Mouse (Mus musculus) limb, embryonic 12.5 days (tissue): ENCODE data around the gene Pard3b. TPM values are rescaled to one million over a fixed set of nuclear protein-coding genes. Genes with fewer than 3 reads are reported as not detected.
A peak's percentile ranks its signal among the peaks of the same experiment; 100 is the strongest.

Experiments used
- ATAC-seq: fragments of 200-750 bp; cut with Nextera tagmentation; 2 replicates; pipeline ENCODE4 v1.8.0; 2017; ENCODE audit warnings: low read depth, moderate TSS enrichment; ENCODE audit not compliant: insufficient number of reproducible peaks, insufficient read depth, low FRiP score, low TSS enrichment
- H3K27ac ChIP-seq: fragments of 300-500 bp; sonication (generic); 2 replicates; pipeline ENCODE4 v1.5.1; 2016; ENCODE audit warnings: mild to moderate bottlenecking, moderate library complexity
- H3K27me3 ChIP-seq: fragments of 300-500 bp; sonication (generic); 2 replicates; pipeline ENCODE4 v1.6.1; 2016; ENCODE audit warnings: mild to moderate bottlenecking, moderate library complexity
- H3K36me3 ChIP-seq: fragments of 300-500 bp; sonication (generic); 2 replicates; pipeline ENCODE4 v1.6.1; 2016; ENCODE audit warnings: mild to moderate bottlenecking, moderate library complexity
- H3K4me1 ChIP-seq: fragments of 300-500 bp; sonication (generic); replicated peaks from 2 replicates; pipeline ENCODE4 v1.6.1; 2016
- H3K4me2 ChIP-seq: fragments of 300-500 bp; sonication (generic); 2 replicates; pipeline ENCODE4 v1.6.1; 2016; ENCODE audit warnings: mild to moderate bottlenecking, moderate library complexity
- H3K4me3 ChIP-seq: fragments of 300-500 bp; sonication (generic); replicated peaks from 2 replicates; pipeline ENCODE4 v1.5.1; 2016; ENCODE audit warnings: mild to moderate bottlenecking
- H3K9ac ChIP-seq: fragments of 300-500 bp; sonication (generic); replicated peaks from 2 replicates; pipeline ENCODE4 v1.6.1; 2016; ENCODE audit warnings: mild to moderate bottlenecking, moderate library complexity
- H3K9me3 ChIP-seq: fragments of 300-500 bp; sonication (generic); 2 replicates; pipeline ENCODE4 v1.6.1; 2016; ENCODE audit warnings: mild to moderate bottlenecking, moderate library complexity
- WGBS: fragments of 180-500 bp; shearing (Covaris S2); methylation state at CpG from one replicate; pipeline ENCODE4 v1.1.7; 2016; 5-methylcytosine and 5-hydroxymethylcytosine counted together
- polyA plus RNA-seq: library from polyadenylated mRNA; unstranded; fragments of >200 nt; fragmentation: Nextera tagmentation; extraction: Ambion mirVana; gene quantifications from 2 replicates; pipeline ENCODE4 v1.2.1, GENCODE M21; 2016

Gene Pard3b
- polyA plus RNA-seq, 1 experiment from 2014 or later = 20.0 TPM

- 42% methylated on average over 4 of the region's 4 CpGs for WGBS
- Histone ChIP-seq H3K4me2 (no peak overlapping the region), H3K27ac (peak overlapping the region; percentile 18; the same call in 1 of the 2 replicates), H3K9ac (no peak overlapping the region), H3K9me3 (no peaks in the 10 kb centered on the region), H3K27me3 (no peaks in the 10 kb centered on the region), H3K36me3 (no peaks in the 10 kb centered on the region), H3K4me1 (peaks cover 20% of the 10 kb centered on the region), H3K4me3 (no peak overlapping the region)
- ATAC-seq = no peak
These were observed 296.1 kb downstream of the Pard3b start for GRCm38 (mm10) chr1:61934760-61935159.

- Histone ChIP-seq H3K9me3 (peaks cover 8% of the 10 kb centered on the region), H3K4me1 (peaks cover 21% of the 10 kb centered on the region), H3K4me2 (no peak overlapping the region), H3K36me3 (no peaks in the 10 kb centered on the region), H3K4me3 (no peak overlapping the region), H3K27me3 (no peaks in the 10 kb centered on the region), H3K9ac (no peak overlapping the region), H3K27ac (no peak overlapping the region)
- WGBS = 49% methylated on average over 10 of the region's 10 CpGs
- no peak for ATAC-seq
These were observed 301.3 kb downstream of the Pard3b start for GRCm38 (mm10) chr1:61939882-61940281.

GRCm38 (mm10) chr1:61961533-61961932 lies 322.9 kb downstream of the Pard3b start:
- no peaks in the 10 kb centered on the region for H3K9me3 ChIP-seq

GRCm38 (mm10) chr1:61962571-61962970 lies 323.9 kb downstream of the Pard3b start:
- Histone ChIP-seq H3K4me1 (no peaks in the 10 kb centered on the region; the same call in 1 of the 2 replicates), H3K4me2 (no peak overlapping the region), H3K4me3 (no peak overlapping the region), H3K27ac (no peak overlapping the region), H3K27me3 (no peaks in the 10 kb centered on the region), H3K9me3 (no peaks in the 10 kb centered on the region), H3K9ac (no peak overlapping the region), H3K36me3 (no peaks in the 10 kb centered on the region)
- 93% methylated on average over 4 of the region's 4 CpGs for WGBS
- no peak for ATAC-seq

More at GRCm38 (mm10) chr1:61961533-61961932, 322.9 kb downstream of the Pard3b start:
- Histone ChIP-seq H3K27ac (no peak overlapping the region), H3K4me2 (no peak overlapping the region), H3K4me1 (no peaks in the 10 kb centered on the region; the same call in 1 of the 2 replicates), H3K9ac (no peak overlapping the region), H3K4me3 (no peak overlapping the region), H3K27me3 (no peaks in the 10 kb centered on the region), H3K36me3 (no peaks in the 10 kb centered on the region)
- 83% methylated on average over 9 of the region's 9 CpGs for WGBS
- ATAC-seq = no peak

GRCm38 (mm10) chr1:61967124-61967523 lies 328.5 kb downstream of the Pard3b start:
- no peak for ATAC-seq
- Histone ChIP-seq H3K9ac (no peak overlapping the region), H3K27ac (no peak overlapping the region), H3K4me3 (no peak overlapping the region), H3K4me2 (no peak overlapping the region), H3K36me3 (no peaks in the 10 kb centered on the region), H3K9me3 (no peaks in the 10 kb centered on the region), H3K4me1 (no peaks in the 10 kb centered on the region), H3K27me3 (no peaks in the 10 kb centered on the region)
- WGBS = 72% methylated on average over 3 of the region's 3 CpGs

GRCm38 (mm10) chr1:61967807-61968206 lies 329.2 kb downstream of the Pard3b start:
- H3K9me3 ChIP-seq = no peaks in the 10 kb centered on the region
- H3K4me1 ChIP-seq = no peaks in the 10 kb centered on the region
- no peak overlapping the region for H3K27ac ChIP-seq
- H3K36me3 ChIP-seq = no peaks in the 10 kb centered on the region
- no peak for ATAC-seq
- H3K9ac ChIP-seq = no peak overlapping the region
- H3K27me3 ChIP-seq = no peaks in the 10 kb centered on the region
- no peak overlapping the region for H3K4me2 ChIP-seq
- 87% methylated on average over 4 of the region's 4 CpGs for whole genome bisulfite sequencing
- H3K4me3 ChIP-seq = no peak overlapping the region

GRCm38 (mm10) chr1:61997711-61998110 lies 359.1 kb downstream of the Pard3b start:
- Histone ChIP-seq H3K36me3 (no peaks in the 10 kb centered on the region), H3K4me2 (no peak overlapping the region), H3K9ac (no peak overlapping the region), H3K4me1 (no peaks in the 10 kb centered on the region), H3K9me3 (no peaks in the 10 kb centered on the region), H3K27me3 (no peaks in the 10 kb centered on the region), H3K4me3 (no peak overlapping the region), H3K27ac (no peak overlapping the region)
- 77% methylated on average over 3 of the region's 3 CpGs for WGBS
- no peak for ATAC-seq

- WGBS = 83% methylated on average over 2 of the region's 2 CpGs
- H3K4me3 ChIP-seq = no peak overlapping the region
- no peak for ATAC-seq
These were observed 370.2 kb downstream of the Pard3b start for GRCm38 (mm10) chr1:62008811-62009210.

GRCm38 (mm10) chr1:62011712-62012111 lies 373.1 kb downstream of the Pard3b start:
- no peak for ATAC-seq
- peaks cover 4% of the 10 kb centered on the region for H3K4me1 ChIP-seq
- no peaks in the 10 kb centered on the region for H3K36me3 ChIP-seq
- H3K4me3 ChIP-seq = no peak overlapping the region
- H3K27ac ChIP-seq = no peak overlapping the region
- no peaks in the 10 kb centered on the region for H3K27me3 ChIP-seq
- H3K9ac ChIP-seq = no peak overlapping the region
- 93% methylated on average over 4 of the region's 4 CpGs for WGBS
- H3K4me2 ChIP-seq = no peak overlapping the region
- H3K9me3 ChIP-seq = no peaks in the 10 kb centered on the region

More at GRCm38 (mm10) chr1:62008811-62009210, 370.2 kb downstream of the Pard3b start:
- Histone ChIP-seq H3K4me2 (no peak overlapping the region), H3K4me1 (no peaks in the 10 kb centered on the region), H3K27me3 (no peaks in the 10 kb centered on the region), H3K27ac (no peak overlapping the region), H3K9me3 (no peaks in the 10 kb centered on the region), H3K36me3 (no peaks in the 10 kb centered on the region), H3K9ac (no peak overlapping the region)

- peaks cover 22% of the 10 kb centered on the region for H3K4me1 ChIP-seq
- H3K36me3 ChIP-seq = no peaks in the 10 kb centered on the region
- WGBS = 23% methylated on average over 5 of the region's 5 CpGs
- no peaks in the 10 kb centered on the region for H3K27me3 ChIP-seq
- H3K4me2 ChIP-seq = peak overlapping the region; percentile 8; the same call in 1 of the 2 replicates
- no peak overlapping the region for H3K9ac ChIP-seq
- no peak overlapping the region for H3K4me3 ChIP-seq
- peak overlapping the region; percentile 62 for H3K27ac ChIP-seq
- no peaks in the 10 kb centered on the region for H3K9me3 ChIP-seq
- no peak for ATAC-seq
These were observed 378.1 kb downstream of the Pard3b start for GRCm38 (mm10) chr1:62016536-62017300.

- Histone ChIP-seq H3K4me1 (peaks cover 22% of the 10 kb centered on the region), H3K4me2 (no peak overlapping the region)
These were observed 379.7 kb downstream of the Pard3b start for GRCm38 (mm10) chr1:62018276-62018675.

GRCm38 (mm10) chr1:62019743-62020142 lies 381.1 kb downstream of the Pard3b start:
- Histone ChIP-seq H3K27me3 (no peaks in the 10 kb centered on the region), H3K4me2 (no peak overlapping the region), H3K9ac (no peak overlapping the region), H3K36me3 (no peaks in the 10 kb centered on the region), H3K27ac (no peak overlapping the region), H3K4me1 (peaks cover 22% of the 10 kb centered on the region), H3K9me3 (no peaks in the 10 kb centered on the region), H3K4me3 (no peak overlapping the region)
- no peak for ATAC-seq

More at GRCm38 (mm10) chr1:62018276-62018675, 379.7 kb downstream of the Pard3b start:
- WGBS = 34% methylated on average over 5 of the region's 5 CpGs
- H3K27ac ChIP-seq = peak overlapping the region; percentile 56; the same call in 1 of the 2 replicates
- no peaks in the 10 kb centered on the region for H3K27me3 ChIP-seq
- H3K9me3 ChIP-seq = no peaks in the 10 kb centered on the region
- no peak overlapping the region for H3K9ac ChIP-seq
- H3K36me3 ChIP-seq = no peaks in the 10 kb centered on the region
- no peak overlapping the region for H3K4me3 ChIP-seq
- ATAC-seq = no peak
